Mouse (Mus musculus) embryonic fibroblast, embryonic 13.5 days (primary cell): ENCODE data around the gene Plbd2. TPM values are rescaled to one million over a fixed set of nuclear protein-coding genes. Genes with fewer than 3 reads are reported as not detected.

Experiments used
- H3K27ac ChIP-seq: 2 replicates; pipeline ENCODE4 v1.5.1; 2012; ENCODE audit warnings: low read length, control low read depth, inconsistent platforms; ENCODE audit not compliant: insufficient read depth
- H3K4me1 ChIP-seq: 2 replicates; pipeline ENCODE4 v1.6.1; 2011; ENCODE audit warnings: low read length; ENCODE audit not compliant: control insufficient read depth, insufficient read depth
- H3K4me3 ChIP-seq: 2 replicates; pipeline ENCODE4 v1.5.1; 2011; ENCODE audit warnings: mild to moderate bottlenecking, control low read depth, low read length; ENCODE audit not compliant: insufficient read depth
- CTCF ChIP-seq: IDR thresholded peaks from 2 replicates; pipeline ENCODE4 v1.5.1; 2011; ENCODE audit warnings: mild to moderate bottlenecking, control low read depth, low read length, moderate library complexity, borderline replicate concordance; ENCODE audit not compliant: insufficient read depth
- POLR2A ChIP-seq: IDR thresholded peaks from 2 replicates; pipeline ENCODE4 v1.6.1; 2011; ENCODE audit warnings: low read depth, mild to moderate bottlenecking, control low read depth, low read length, moderate library complexity
- polyA plus RNA-seq: library from polyadenylated mRNA; stranded (reverse); fragments of >200 nt; gene quantifications from 2 replicates; pipeline ENCODE4 v1.2.4, GENCODE M21; 2011; ENCODE audit warnings: low read depth; ENCODE audit not compliant: missing spikeins, insufficient read length

Plbd2 gene
- polyA plus RNA-seq, 1 experiment, result 41.4 TPM

DNA sequence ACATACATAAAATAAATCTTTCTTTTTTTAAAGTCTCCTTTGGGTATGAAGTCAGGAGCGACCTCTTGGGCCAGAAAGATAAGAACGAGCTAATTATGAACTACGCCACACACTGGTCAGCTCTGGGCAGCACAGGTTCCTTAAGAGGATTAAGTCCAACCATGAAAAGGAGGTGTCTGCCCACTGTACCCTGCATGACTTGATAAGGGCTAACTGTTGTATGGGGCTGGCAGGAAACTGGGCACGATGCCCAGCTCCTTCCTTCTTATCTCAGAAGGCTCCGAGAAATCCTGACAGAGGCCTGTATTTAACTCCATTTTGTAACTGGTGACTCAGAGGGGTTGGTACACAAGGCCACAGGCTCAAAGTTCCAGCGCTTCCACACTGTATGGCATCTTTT, 37.6 kb downstream of the Plbd2 start:
- Histone ChIP-seq H3K27ac (no peak overlapping the region), H3K4me3 (no peak overlapping the region), H3K4me1 (no peaks in the 10 kb centered on the region)
- TF ChIP-seq CTCF, result no peak

GRCm38 (mm10) chr5:120465062-120465461, 38.4 kb downstream of the Plbd2 start:
- Histone ChIP-seq H3K4me1 (no peaks in the 10 kb centered on the region), H3K27ac (no peak overlapping the region), H3K4me3 (no peak overlapping the region)
- no peak for TF ChIP-seq POLR2A
- TF ChIP-seq CTCF, result no peak

GRCm38 (mm10) chr5:120464321-120464720, 39.1 kb downstream of the Plbd2 start:
- TF ChIP-seq POLR2A (no peak), CTCF (no peak)
- Histone ChIP-seq H3K27ac (no peak overlapping the region), H3K4me3 (no peak overlapping the region), H3K4me1 (no peaks in the 10 kb centered on the region)

- Histone ChIP-seq H3K27ac (no peak overlapping the region), H3K4me1 (no peaks in the 10 kb centered on the region), H3K4me3 (no peak overlapping the region)
- TF ChIP-seq POLR2A, result no peak
These were observed 41.5 kb downstream of the Plbd2 start for GRCm38 (mm10) chr5:120461902-120462301.

- Histone ChIP-seq H3K4me1 (no peaks in the 10 kb centered on the region), H3K27ac (no peak overlapping the region), H3K4me3 (no peak overlapping the region)
- TF ChIP-seq POLR2A (no peak), CTCF (no peak)
These were observed 44.3 kb downstream of the Plbd2 start for GRCm38 (mm10) chr5:120459133-120459532.

DNA sequence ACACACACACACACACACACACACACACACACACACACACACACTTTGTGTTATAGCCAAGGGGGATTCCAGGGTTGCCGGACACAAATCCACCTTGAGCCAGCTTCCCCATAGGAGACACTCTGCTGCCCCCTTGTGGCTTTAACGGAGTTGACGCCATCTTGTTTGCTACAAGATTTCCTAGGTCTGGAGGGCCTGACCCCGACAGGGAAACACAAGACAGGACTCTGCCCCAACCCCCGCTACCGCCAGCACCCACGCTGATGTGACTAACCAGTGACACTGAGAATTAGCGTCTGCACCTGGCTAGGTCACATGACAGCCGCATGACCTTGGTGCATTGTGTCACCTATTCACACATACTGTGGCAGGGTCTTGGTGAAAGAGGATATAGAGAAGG, 45.8 kb downstream of the Plbd2 start:
- Histone ChIP-seq H3K27ac (no peak overlapping the region), H3K4me1 (no peaks in the 10 kb centered on the region), H3K4me3 (no peak overlapping the region)
- TF ChIP-seq CTCF (no peak; the same call in 1 of the 2 replicates), POLR2A (no peak)

GRCm38 (mm10) chr5:120456841-120457554, 46.4 kb downstream of the Plbd2 start:
- TF ChIP-seq POLR2A (no peak), CTCF (no peak)
- Histone ChIP-seq H3K27ac (no peak overlapping the region), H3K4me3 (no peak overlapping the region), H3K4me1 (no peaks in the 10 kb centered on the region)

GRCm38 (mm10) chr5:120456253-120456652, 47.2 kb downstream of the Plbd2 start:
- TF ChIP-seq POLR2A, result no peak
- TF ChIP-seq CTCF, result no peak
- no peak overlapping the region for H3K4me3 ChIP-seq
- no peaks in the 10 kb centered on the region for H3K4me1 ChIP-seq
- no peak overlapping the region for H3K27ac ChIP-seq

DNA sequence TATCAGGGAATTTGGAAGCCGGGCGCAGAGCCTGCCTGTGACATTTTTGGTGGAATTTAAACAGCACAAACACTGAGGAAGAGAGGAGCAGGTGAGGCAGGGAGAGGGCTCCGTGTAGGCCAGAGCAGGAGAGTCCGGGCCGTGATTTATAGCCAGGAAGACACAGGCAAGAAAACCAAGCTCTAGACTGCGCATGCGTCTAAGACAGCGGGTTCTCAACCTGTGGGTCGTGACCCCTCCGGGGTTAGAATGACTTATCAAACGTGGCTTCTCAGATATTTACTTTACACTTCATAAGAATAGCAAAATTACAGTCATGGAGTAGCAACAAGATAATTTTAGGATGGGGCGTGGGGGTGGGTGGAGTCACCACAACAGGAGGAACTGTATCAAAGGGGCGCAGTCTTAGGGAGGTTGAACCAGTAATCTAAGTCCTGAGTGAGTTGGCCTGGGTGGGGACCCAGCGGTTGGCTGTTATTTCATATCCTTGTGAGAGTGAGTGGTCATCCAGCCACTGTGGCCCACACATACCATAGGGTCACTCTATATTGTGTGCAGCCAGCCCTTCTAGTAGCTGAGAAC, 48.6 kb downstream of the Plbd2 start:
- Histone ChIP-seq H3K4me3 (no peak overlapping the region), H3K4me1 (no peaks in the 10 kb centered on the region), H3K27ac (no peak overlapping the region)
- TF ChIP-seq POLR2A (no peak), CTCF (no peak)

GRCm38 (mm10) chr5:120447305-120447704, 56.1 kb downstream of the Plbd2 start:
- Histone ChIP-seq H3K4me3 (no peak overlapping the region), H3K4me1 (no peaks in the 10 kb centered on the region), H3K27ac (no peak overlapping the region)
- TF ChIP-seq CTCF (no peak), POLR2A (no peak)
